Mouse (Mus musculus) lung, postnatal 0 days (tissue): ENCODE data around the gene Trim11. TPM values are rescaled to one million over a fixed set of nuclear protein-coding genes. Genes with fewer than 3 reads are reported as not detected.
A peak's percentile ranks its signal among the peaks of the same experiment; 100 is the strongest.
"Not testable (repeated sequence)": the region's sequence is repeated elsewhere in the genome, so short reads cannot be mapped to it uniquely, and the experiment has no call there.

Experiments used
- ATAC-seq: fragments of 200-750 bp; cut with Nextera tagmentation; 2 replicates; pipeline ENCODE4 v1.8.0; 2017; ENCODE audit warnings: moderate library complexity
- DNase-seq: peaks from one replicate; pipeline ENCODE4 v3.0.0-alpha.2; 2016; ENCODE audit warnings: low spot score
- H3K27ac ChIP-seq: fragments of 300-500 bp; sonication (generic); 2 replicates; pipeline ENCODE4 v1.5.1; 2014; ENCODE audit warnings: antibody characterized with exemption, mild to moderate bottlenecking, low read length, mixed read lengths
- H3K27me3 ChIP-seq: fragments of 300-500 bp; sonication (generic); replicated peaks from 2 replicates; pipeline ENCODE4 v1.6.1; 2014; ENCODE audit warnings: low read length, mixed read lengths; ENCODE audit not compliant: insufficient read depth
- H3K36me3 ChIP-seq: fragments of 300-500 bp; sonication (generic); 2 replicates; pipeline ENCODE4 v1.6.1; 2014; ENCODE audit warnings: low read length, mixed read lengths; ENCODE audit not compliant: insufficient read depth
- H3K4me1 ChIP-seq: fragments of 300-500 bp; sonication (generic); 2 replicates; pipeline ENCODE4 v1.6.1; 2014; ENCODE audit warnings: antibody characterized with exemption, low read depth, low read length, mixed read lengths; ENCODE audit not compliant: insufficient read depth
- H3K4me2 ChIP-seq: fragments of 300-500 bp; sonication (generic); replicated peaks from 2 replicates; pipeline ENCODE4 v1.6.1; 2014; ENCODE audit warnings: low read depth, mild to moderate bottlenecking, low read length, moderate library complexity, mixed read lengths
- H3K4me3 ChIP-seq: fragments of 300-500 bp; sonication (generic); 2 replicates; pipeline ENCODE4 v1.5.1; 2014; ENCODE audit warnings: low read depth, low read length
- H3K9ac ChIP-seq: fragments of 300-500 bp; sonication (generic); replicated peaks from 2 replicates; pipeline ENCODE4 v1.6.1; 2014; ENCODE audit warnings: low read depth, mild to moderate bottlenecking
- H3K9me3 ChIP-seq: fragments of 300-500 bp; sonication (generic); 2 replicates; pipeline ENCODE4 v1.6.1; 2016; ENCODE audit warnings: low read length, mixed read lengths
- CTCF ChIP-seq: IDR thresholded peaks from 2 replicates; pipeline ENCODE4 v1.5.1; 2016; ENCODE audit warnings: antibody characterized with exemption, mild to moderate bottlenecking
- EP300 ChIP-seq: IDR thresholded peaks from 2 replicates; pipeline ENCODE4 v1.6.1; 2016; ENCODE audit warnings: antibody characterized with exemption, mild to moderate bottlenecking, control low read depth
- WGBS: fragments of 180-500 bp; shearing (Covaris S2); extraction: QIAGEN DNeasy Blood & Tissue Kit; methylation state at CpG from one replicate; pipeline ENCODE4 v1.1.7; 2014; 5-methylcytosine and 5-hydroxymethylcytosine counted together
- polyA plus RNA-seq: library from polyadenylated mRNA; unstranded; fragments of >200 nt; fragmentation: Nextera tagmentation; extraction: Ambion mirVana; gene quantifications from 2 replicates; pipeline ENCODE4 v1.2.1, GENCODE M21; 2015

Trim11 gene
- polyA plus RNA-seq, 1 experiment from 2014 or later, result 19.1 TPM

DNA sequence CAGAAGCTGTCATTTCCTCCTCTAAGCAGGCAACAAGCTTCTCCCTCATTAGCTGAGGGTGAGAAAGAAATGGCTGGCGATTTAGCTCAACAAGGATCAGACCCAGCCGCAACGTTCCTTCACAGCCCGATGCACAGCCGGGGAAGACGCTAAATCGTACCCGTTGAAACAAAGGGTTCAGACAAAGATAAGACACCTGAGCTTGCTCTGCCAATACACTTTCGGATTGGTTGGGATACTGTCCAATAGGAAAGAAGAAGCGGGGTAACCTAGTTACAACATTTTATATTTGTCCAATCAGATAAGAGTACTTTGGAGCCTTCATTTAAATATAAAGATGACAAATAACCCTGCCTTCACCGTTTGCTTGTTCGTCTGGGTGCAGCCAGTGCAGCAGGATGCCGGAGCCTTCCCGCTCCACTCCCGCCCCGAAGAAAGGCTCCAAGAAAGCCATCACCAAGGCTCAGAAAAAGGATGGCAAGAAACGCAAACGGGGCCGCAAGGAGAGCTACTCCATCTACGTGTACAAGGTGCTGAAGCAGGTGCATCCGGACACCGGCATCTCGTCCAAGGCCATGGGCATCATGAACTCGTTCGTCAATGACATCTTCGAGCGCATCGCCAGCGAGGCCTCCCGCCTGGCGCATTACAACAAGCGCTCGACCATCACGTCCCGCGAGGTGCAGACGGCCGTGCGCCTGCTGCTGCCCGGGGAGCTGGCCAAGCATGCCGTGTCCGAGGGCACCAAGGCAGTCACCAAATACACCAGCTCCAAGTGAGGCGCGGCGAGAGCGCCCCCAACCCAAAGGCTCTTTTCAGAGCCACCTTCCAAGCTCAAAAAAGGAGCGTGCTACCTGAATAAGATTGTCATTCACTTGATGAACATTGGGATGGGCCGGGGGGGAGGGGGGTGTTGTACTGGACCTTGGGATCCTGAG lies 29.1 kb upstream of the Trim11 start, which contains the start of gene Hist3h2ba:
TSS of gene Hist3h2ba (plus strand) at position 379 of the 938 bp plus-strand sequence.
- WGBS, result 2% methylated on average over 48 of the region's 48 CpGs
- DNase-seq (peak; percentile 90), ATAC-seq (peak; percentile 82)
- H3K27ac ChIP-seq, result no peak within 1 kb of the TSS
- H3K4me3 ChIP-seq, result peak within 1 kb of the TSS; percentile 22
- no peak for TF ChIP-seq EP300
- no peak for TF ChIP-seq CTCF
- H3K9me3 ChIP-seq, result no peaks in the 10 kb centered on the region
- H3K36me3 ChIP-seq, result no peaks in the 10 kb centered on the region
- no peak within 1 kb of the TSS for H3K9ac ChIP-seq
- no peaks in the 10 kb centered on the region for H3K4me1 ChIP-seq
- peak within 1 kb of the TSS; percentile 43 for H3K4me2 ChIP-seq
- peaks cover 5% of the 10 kb centered on the region; the same call in 1 of the 2 replicates for H3K27me3 ChIP-seq

DNA sequence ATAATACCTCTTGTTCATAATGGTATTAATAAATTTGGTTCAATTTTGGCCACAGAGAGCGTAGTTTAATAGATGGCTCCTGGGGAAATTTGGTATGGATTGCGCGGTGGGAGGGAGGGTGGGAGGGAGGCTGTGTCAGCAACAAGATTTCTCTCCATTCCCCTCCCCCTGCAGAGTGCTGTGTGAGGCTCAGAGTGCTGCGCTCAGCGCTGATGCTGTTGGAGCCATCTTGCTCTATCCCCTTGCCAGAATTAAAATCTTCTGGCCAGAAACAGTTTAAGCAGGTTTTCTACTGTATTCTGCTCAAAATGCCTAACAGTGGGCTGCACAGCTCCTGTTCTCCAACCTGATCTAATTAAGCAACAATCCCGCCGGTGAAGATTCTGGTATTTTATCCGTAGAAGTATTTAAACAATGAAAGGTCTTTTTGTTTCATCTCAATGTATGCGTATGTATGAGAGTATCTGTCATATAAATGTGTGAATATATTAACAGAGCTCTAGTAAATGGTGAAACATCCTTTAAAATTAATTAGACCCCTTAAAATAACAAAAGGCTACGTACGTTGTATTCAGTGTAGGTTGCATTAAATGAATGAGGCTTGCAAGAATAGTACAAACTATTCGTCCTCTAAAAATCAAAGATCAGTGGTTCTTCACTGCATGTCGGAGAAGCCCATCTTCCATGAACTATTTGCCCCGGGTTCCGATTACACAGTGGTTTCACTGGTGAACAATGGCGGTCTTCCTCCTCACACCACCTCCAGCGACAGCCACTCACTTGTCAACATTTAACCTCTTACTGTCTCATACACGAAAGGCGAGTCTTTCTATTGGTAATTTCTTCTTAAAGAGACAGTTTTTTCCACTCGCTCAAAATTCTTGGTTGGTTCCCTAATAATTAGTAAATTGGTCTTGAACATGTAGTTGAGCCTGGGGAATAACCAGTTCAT lies 28.1 kb upstream of the Trim11 start:
- 12% methylated on average over 20 of the region's 20 CpGs for WGBS
- Histone ChIP-seq H3K4me1 (no peaks in the 10 kb centered on the region), H3K27me3 (peaks cover 5% of the 10 kb centered on the region; the same call in 1 of the 2 replicates), H3K27ac (no peak overlapping the region), H3K9ac (no peak overlapping the region), H3K4me3 (peak overlapping the region; percentile 22; the same call in 1 of the 2 replicates), H3K4me2 (peak overlapping the region; percentile 43), H3K36me3 (no peaks in the 10 kb centered on the region), H3K9me3 (no peaks in the 10 kb centered on the region)
- ATAC-seq (no peak), DNase-seq (no peak)
- TF ChIP-seq EP300, result no peak
- TF ChIP-seq CTCF, result no peak

DNA sequence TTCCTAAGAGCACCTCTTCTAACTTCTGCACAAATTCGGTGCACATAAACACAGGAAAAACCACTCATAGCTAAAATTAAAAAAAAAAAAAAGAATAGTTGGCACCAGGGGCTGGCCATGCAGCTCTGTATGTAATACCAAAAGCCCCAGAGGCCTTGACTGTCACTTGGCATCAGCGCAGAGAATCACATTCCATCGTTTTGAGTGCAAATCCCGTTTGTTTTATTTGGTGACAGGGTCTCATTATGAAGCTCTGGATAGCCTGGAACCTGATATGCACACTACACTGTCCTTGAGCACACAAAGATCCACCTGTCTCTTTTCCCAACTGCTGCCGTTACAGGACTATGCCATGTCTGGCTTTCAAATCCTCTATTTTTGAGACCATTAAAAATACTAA lies 26.7 kb upstream of the Trim11 start:
- peaks cover 3% of the 10 kb centered on the region; the same call in 1 of the 2 replicates for H3K27me3 ChIP-seq
- no peak for TF ChIP-seq EP300
- no peaks in the 10 kb centered on the region for H3K36me3 ChIP-seq
- no peak for DNase-seq
- no peak overlapping the region for H3K4me2 ChIP-seq
- ATAC-seq, result no peak
- H3K9me3 ChIP-seq, result no peaks in the 10 kb centered on the region
- H3K4me3 ChIP-seq, result no peak overlapping the region
- H3K4me1 ChIP-seq, result 0 out of 2 replicates have a peak, but pooled peaks cover 7% of the 10 kb centered on the region
- no peak overlapping the region for H3K9ac ChIP-seq
- 69% methylated on average over 5 of the region's 5 CpGs for WGBS
- no peak overlapping the region for H3K27ac ChIP-seq

DNA sequence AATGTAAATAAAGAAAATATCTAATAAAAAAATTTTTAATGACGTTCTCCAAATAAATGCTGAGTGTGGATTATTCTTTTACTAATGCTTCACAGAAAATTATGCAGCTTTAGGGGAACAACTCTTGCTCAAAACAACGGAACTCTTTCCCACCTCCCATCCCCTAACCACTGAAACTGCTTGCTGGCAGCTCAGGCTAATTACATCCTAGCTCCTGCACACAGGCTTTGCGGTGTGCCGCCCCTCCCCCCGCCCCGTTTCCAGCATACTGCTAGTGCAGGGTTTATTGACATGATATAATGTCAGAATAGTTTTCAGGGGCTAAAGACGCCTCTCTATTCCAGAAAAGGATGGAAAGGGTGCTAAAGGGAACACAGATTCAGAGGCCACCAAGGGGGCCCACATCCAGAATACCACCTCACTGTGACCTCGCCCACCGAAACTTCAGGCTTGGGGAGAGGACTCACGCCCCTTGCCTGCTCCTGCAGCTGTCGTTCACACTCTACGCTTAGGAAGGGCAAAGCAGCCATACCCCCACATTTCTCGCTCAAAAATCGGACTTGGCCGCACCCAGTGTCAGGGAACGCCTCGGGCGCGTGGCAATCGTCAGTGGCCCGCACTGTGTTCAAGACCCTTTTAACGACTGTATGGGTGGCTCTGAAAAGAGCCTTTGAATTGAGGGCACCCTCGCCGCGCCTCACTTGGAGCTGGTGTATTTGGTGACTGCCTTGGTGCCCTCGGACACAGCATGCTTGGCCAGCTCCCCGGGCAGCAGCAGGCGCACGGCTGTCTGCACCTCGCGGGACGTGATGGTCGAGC lies 24.3 kb upstream of the Trim11 start:
- Histone ChIP-seq H3K4me3 (peak overlapping the region; percentile 62), H3K27ac (no peak overlapping the region), H3K27me3 (peaks cover 3% of the 10 kb centered on the region; the same call in 1 of the 2 replicates), H3K4me1 (0 out of 2 replicates have a peak, but pooled peaks cover 10% of the 10 kb centered on the region), H3K9me3 (no peaks in the 10 kb centered on the region), H3K9ac (peak overlapping the region; percentile 12; the same call in 1 of the 2 replicates), H3K36me3 (peaks cover 11% of the 10 kb centered on the region; the same call in 1 of the 2 replicates), H3K4me2 (peak overlapping the region; percentile 70)
- 2% methylated on average over 33 of the region's 33 CpGs for WGBS
- DNase-seq (peak; percentile 38), ATAC-seq (peak; percentile 15)
- no peak for TF ChIP-seq CTCF
- TF ChIP-seq EP300, result no peak

DNA sequence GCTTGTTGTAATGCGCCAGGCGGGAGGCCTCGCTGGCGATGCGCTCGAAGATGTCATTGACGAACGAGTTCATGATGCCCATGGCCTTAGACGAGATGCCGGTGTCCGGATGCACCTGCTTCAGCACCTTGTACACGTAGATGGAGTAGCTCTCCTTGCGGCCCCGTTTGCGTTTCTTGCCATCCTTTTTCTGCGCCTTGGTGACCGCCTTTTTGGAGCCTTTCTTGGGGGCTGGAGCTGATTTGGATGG lies 23.8 kb upstream of the Trim11 start:
- ATAC-seq, result not testable (repeated sequence)

More for the DNA sequence above, 23.8 kb upstream of the Trim11 start:
- not testable (repeated sequence) for H3K4me1 ChIP-seq, DNase-seq, H3K27me3 ChIP-seq, H3K9me3 ChIP-seq
- H3K4me2 ChIP-seq, result peak overlapping the region; percentile 70
- H3K4me3 ChIP-seq, result peak overlapping the region; percentile 62
- WGBS, result under 1% methylated on average over 16 of the region's 17 CpGs
- peak overlapping the region; percentile 97; the same call in 1 of the 2 replicates for H3K27ac ChIP-seq
- H3K36me3 ChIP-seq, result peaks cover 11% of the 10 kb centered on the region; the same call in 1 of the 2 replicates
- H3K9ac ChIP-seq, result peak overlapping the region; percentile 12; the same call in 1 of the 2 replicates
